Mouse (Mus musculus) liver, embryonic 11.5 days (tissue): Measurements from ENCODE around the gene Srd5a3. TPM values are rescaled to one million over a fixed set of nuclear protein-coding genes. Genes with fewer than 3 reads are reported as not detected.

Experiments
- ATAC-seq: fragments of 200-750 bp; cut with Nextera tagmentation; replicated peaks from 2 replicates; pipeline ENCODE4 v1.8.0; 2017; ENCODE audit warnings: moderate number of reproducible peaks, mild to moderate bottlenecking, moderate TSS enrichment, moderate library complexity; ENCODE audit not compliant: low FRiP score
- DNase-seq: peaks from one replicate; pipeline ENCODE4 v3.0.0-alpha.2; 2017; ENCODE audit warnings: low spot score
- H3K27ac ChIP-seq: fragments of 300-500 bp; sonication (generic); 2 replicates; pipeline ENCODE4 v1.5.1; 2014; ENCODE audit warnings: mild to moderate bottlenecking, low read depth, low read length, control low read depth
- H3K27me3 ChIP-seq: fragments of 300-500 bp; sonication (generic); replicated peaks from 2 replicates; pipeline ENCODE4 v1.6.1; 2014; ENCODE audit warnings: low read length, mixed read lengths; ENCODE audit not compliant: control insufficient read depth, insufficient read depth
- H3K36me3 ChIP-seq: fragments of 300-500 bp; sonication (generic); 2 replicates; pipeline ENCODE4 v1.6.1; 2014; ENCODE audit warnings: mild to moderate bottlenecking, low read length, moderate library complexity, mixed read lengths; ENCODE audit not compliant: control insufficient read depth, insufficient read depth
- H3K4me1 ChIP-seq: fragments of 300-500 bp; sonication (generic); replicated peaks from 2 replicates; pipeline ENCODE4 v1.6.1; 2014; ENCODE audit warnings: low read length, mixed read lengths; ENCODE audit not compliant: control insufficient read depth, insufficient read depth
- H3K4me2 ChIP-seq: fragments of 300-500 bp; sonication (generic); 2 replicates; pipeline ENCODE4 v1.6.1; 2014; ENCODE audit warnings: mild to moderate bottlenecking, control low read depth, moderate library complexity
- H3K4me3 ChIP-seq: fragments of 300-500 bp; sonication (generic); 2 replicates; pipeline ENCODE4 v1.5.1; 2014; ENCODE audit warnings: low read depth, low read length, control low read depth
- H3K9ac ChIP-seq: fragments of 300-500 bp; sonication (generic); 2 replicates; pipeline ENCODE4 v1.6.1; 2014; ENCODE audit warnings: low read depth, low read length, control low read depth
- H3K9me3 ChIP-seq: fragments of 300-500 bp; sonication (generic); 2 replicates; pipeline ENCODE4 v1.6.1; 2016; ENCODE audit warnings: low read length, inconsistent platforms, mixed read lengths; ENCODE audit not compliant: control insufficient read depth
- whole genome bisulfite sequencing: fragments of 180-500 bp; shearing (Covaris S2); extraction: QIAGEN DNeasy Blood & Tissue Kit; methylation state at CpG from one replicate; pipeline ENCODE4 v1.1.7; 2014; 5-methylcytosine and 5-hydroxymethylcytosine counted together
- polyA plus RNA-seq: library from polyadenylated mRNA; unstranded; fragments of >200 nt; fragmentation: Nextera tagmentation; extraction: Ambion mirVana; gene quantifications from 2 replicates; pipeline ENCODE4 v1.2.1, GENCODE M21; 2014

Gene Srd5a3
- polyA plus RNA-seq, 1 experiment from 2014 or later = 21.0 TPM

DNA sequence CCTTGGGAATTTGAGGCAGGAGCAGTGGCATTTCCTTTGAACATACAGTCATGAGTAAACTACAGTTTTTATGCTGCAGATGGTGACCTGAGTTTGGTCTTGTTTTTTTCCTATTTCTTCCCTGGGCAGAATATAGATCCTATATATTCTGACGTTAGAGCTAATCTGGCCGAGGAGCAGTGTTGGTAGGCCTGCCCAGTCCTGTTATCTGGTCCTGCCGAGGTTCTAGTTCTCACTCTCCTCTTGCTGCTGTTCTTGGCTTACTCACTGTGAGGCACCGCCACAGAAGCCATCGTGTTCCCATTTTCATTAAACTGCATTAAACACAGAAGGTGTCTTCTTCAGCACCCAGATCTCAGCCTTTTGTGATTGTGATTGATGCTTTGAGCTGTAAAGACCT, 47.8 kb downstream of the Srd5a3 start:
- no peaks in the 10 kb centered on the region for H3K36me3 ChIP-seq
- no peak overlapping the region for H3K4me2 ChIP-seq
- 49% methylated on average over 5 of the region's 5 CpGs for WGBS
- no peak overlapping the region for H3K27ac ChIP-seq
- no peaks in the 10 kb centered on the region for H3K9me3 ChIP-seq
- DNase-seq (no peak), ATAC-seq (no peak)
- H3K4me1 ChIP-seq = peaks cover 28% of the 10 kb centered on the region
- no peak overlapping the region for H3K9ac ChIP-seq
- no peaks in the 10 kb centered on the region for H3K27me3 ChIP-seq
- H3K4me3 ChIP-seq = no peak overlapping the region

DNA sequence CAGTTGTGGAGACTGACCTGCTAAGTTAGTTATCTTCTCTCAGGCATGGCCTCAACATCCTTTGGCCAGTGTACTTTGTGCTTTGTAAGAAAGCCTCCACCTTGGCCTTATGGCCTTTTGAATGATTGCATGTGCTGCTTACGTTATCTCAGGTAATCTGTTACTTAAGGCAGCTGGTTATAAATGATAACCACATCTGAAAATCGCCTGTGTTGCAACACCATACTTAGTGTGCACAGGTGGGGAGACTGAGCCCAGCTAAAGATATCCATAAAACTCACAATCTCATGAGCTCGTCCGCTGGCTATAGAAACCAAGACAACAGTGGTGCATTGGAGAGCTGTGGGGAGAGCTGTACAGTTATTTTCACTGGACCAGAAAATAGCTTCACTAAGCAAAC, 50.5 kb downstream of the Srd5a3 start:
- WGBS = 74% methylated on average over 4 of the region's 4 CpGs
- no peak for DNase-seq
- Histone ChIP-seq H3K27me3 (no peaks in the 10 kb centered on the region), H3K9ac (no peak overlapping the region), H3K9me3 (no peaks in the 10 kb centered on the region), H3K4me1 (peaks cover 21% of the 10 kb centered on the region), H3K27ac (no peak overlapping the region), H3K4me2 (no peak overlapping the region), H3K4me3 (no peak overlapping the region), H3K36me3 (0 out of 2 replicates have a peak, but pooled peaks cover 2% of the 10 kb centered on the region)
- 0 out of 2 replicates have a peak, but pooled peaks have one; percentile 22 for ATAC-seq

DNA sequence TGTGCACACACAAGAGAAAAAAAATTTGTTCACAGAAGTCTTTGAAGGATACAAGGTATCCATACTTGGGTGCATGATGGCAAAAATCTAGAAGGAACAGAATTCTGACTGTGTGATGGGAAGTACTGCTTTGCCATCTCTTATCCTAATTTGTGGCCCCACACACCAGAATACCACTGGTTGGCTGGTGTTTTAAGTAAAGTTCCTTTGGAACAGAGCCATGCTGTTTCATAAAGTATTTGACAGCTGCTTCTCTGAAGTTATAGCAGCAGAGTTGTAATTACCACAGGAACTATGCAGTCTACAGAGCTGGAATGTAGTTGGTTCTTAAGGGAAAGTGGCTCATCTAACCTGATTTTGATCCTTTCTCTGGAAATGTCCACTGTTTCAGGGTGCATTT, 53.0 kb downstream of the Srd5a3 start:
- no peak overlapping the region for H3K4me3 ChIP-seq
- no peak overlapping the region for H3K9ac ChIP-seq
- no peaks in the 10 kb centered on the region for H3K27me3 ChIP-seq
- H3K4me2 ChIP-seq = no peak overlapping the region
- peaks cover 7% of the 10 kb centered on the region; the same call in 1 of the 2 replicates for H3K4me1 ChIP-seq
- ATAC-seq (no peak), DNase-seq (no peak)
- H3K9me3 ChIP-seq = no peaks in the 10 kb centered on the region
- no peak overlapping the region for H3K27ac ChIP-seq
- H3K36me3 ChIP-seq = peaks cover 2% of the 10 kb centered on the region; the same call in 1 of the 2 replicates

DNA sequence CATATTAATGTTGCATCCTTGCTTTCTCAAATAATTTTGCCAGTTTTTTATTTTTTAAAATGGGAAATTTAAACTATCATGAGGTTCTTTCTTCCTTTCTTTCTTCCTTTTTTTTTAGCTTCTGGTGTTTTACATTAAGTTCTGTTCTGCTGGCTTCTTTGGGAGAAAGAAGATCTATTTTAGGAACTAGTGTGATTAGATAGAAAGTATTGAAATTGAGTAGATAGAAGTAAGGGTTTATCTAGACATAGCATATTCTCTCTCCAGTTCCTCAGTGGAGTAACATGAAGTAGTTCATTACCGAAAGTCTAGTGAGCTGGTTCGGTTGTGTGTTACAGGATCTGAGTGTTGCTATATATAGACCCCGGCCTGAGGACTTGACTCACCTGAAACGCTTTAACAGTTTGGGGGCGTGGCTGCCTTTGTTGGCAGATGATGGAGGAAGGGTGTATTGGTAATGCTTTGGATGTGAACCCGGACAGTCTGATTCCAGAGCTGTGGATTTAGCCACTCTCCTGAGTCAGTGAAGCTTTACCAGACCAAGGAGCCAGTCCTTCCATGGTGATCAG, 54.4 kb downstream of the Srd5a3 start:
- Histone ChIP-seq H3K36me3 (peaks cover 5% of the 10 kb centered on the region; the same call in 1 of the 2 replicates), H3K27me3 (no peaks in the 10 kb centered on the region), H3K27ac (no peak overlapping the region), H3K4me3 (no peak overlapping the region), H3K4me2 (no peak overlapping the region), H3K9me3 (no peaks in the 10 kb centered on the region), H3K9ac (no peak overlapping the region), H3K4me1 (peaks cover 3% of the 10 kb centered on the region; the same call in 1 of the 2 replicates)
- ATAC-seq (no peak), DNase-seq (no peak)
- WGBS = 65% methylated on average over 6 of the region's 6 CpGs

DNA sequence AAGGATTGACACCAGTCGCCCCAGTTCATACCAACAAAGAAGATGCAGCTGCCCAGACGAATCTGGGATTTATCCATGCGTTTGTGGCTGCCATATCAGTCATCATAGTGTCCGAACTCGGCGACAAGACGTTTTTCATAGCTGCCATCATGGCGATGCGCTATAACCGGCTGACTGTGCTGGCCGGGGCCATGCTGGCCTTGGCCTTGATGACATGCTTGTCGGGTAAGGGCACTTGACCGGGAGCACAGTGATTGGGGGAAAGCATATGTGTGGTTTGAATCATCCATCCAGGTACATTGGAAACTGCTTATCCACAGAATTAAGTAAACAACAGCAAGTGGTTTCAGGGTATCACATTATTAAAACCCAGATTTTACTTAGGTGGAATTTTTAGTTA, 59.3 kb downstream of the Srd5a3 start:
- no peak overlapping the region for H3K4me3 ChIP-seq
- H3K9ac ChIP-seq = no peak overlapping the region
- H3K36me3 ChIP-seq = peaks cover 18% of the 10 kb centered on the region
- H3K9me3 ChIP-seq = no peaks in the 10 kb centered on the region
- ATAC-seq = no peak
- DNase-seq = no peak
- H3K27me3 ChIP-seq = no peaks in the 10 kb centered on the region
- no peak overlapping the region for H3K27ac ChIP-seq
- 93% methylated on average over 13 of the region's 13 CpGs for WGBS
- no peaks in the 10 kb centered on the region for H3K4me1 ChIP-seq
- H3K4me2 ChIP-seq = no peak overlapping the region

- 91% methylated on average over 3 of the region's 3 CpGs for WGBS
Observed at GRCm38 (mm10) chr5:76203171-76203570, 63.1 kb downstream of the Srd5a3 start.

More at GRCm38 (mm10) chr5:76203171-76203570, 63.1 kb downstream of the Srd5a3 start:
- no peak overlapping the region for H3K27ac ChIP-seq
- H3K4me3 ChIP-seq = no peak overlapping the region
- no peaks in the 10 kb centered on the region for H3K27me3 ChIP-seq
- no peak overlapping the region for H3K9ac ChIP-seq
- DNase-seq = no peak
- no peaks in the 10 kb centered on the region for H3K9me3 ChIP-seq
- H3K4me2 ChIP-seq = no peak overlapping the region
- no peak for ATAC-seq
- H3K36me3 ChIP-seq = peaks cover 35% of the 10 kb centered on the region
- no peaks in the 10 kb centered on the region for H3K4me1 ChIP-seq

Other genes with a start within 250 kb of the Srd5a3 start
- gene Kdr, start 161.8 kb upstream of the Srd5a3 start, polyA plus RNA-seq = 28.0 and 31.2 TPM in 2 replicates
- 67.2 and 73.9 TPM in 2 replicates for gene Tmem165, start 43.6 kb downstream of the Srd5a3 start, polyA plus RNA-seq
- 6.6 and 8.2 TPM in 2 replicates for gene Clock, start 164.5 kb downstream of the Srd5a3 start, polyA plus RNA-seq
- gene Pdcl2, start 190.9 kb downstream of the Srd5a3 start, polyA plus RNA-seq = not detected in 2 replicates
- gene Nmu, start 223.5 kb downstream of the Srd5a3 start, polyA plus RNA-seq = not detected in 2 replicates